Mouse (Mus musculus) neutrophil, adult 5-6 weeks (primary cell): ENCODE results near the gene 9530002B09Rik. TPM values are rescaled to one million over a fixed set of nuclear protein-coding genes. Genes with fewer than 3 reads are reported as not detected.

Experiments used
- ATAC-seq: fragments of 151-379, 151-347 bp; 2 replicates; pipeline ENCODE4 v1.8.0; 2017; ENCODE audit warnings: mild to moderate bottlenecking, moderate TSS enrichment; ENCODE audit not compliant: insufficient number of reproducible peaks, poor library complexity, low FRiP score, severe bottlenecking; ENCODE audit errors: extremely low read depth
- total RNA-seq: library from RNA; stranded (forward); fragments of 200-1000 nt; gene quantifications from 2 replicates; pipeline ENCODE4 v1.2.3, GENCODE M21; 2017

The 9530002B09Rik gene
- total RNA-seq = not detected in 2 replicates

GRCm38 (mm10) chr4:122688975-122689374 is at the start of gene 9530002B09Rik:
Gene 9530002B09Rik (plus strand): TSS chr4:122689275.
- ATAC-seq = no peak

Other genes with a start within 250 kb of the 9530002B09Rik start
- gene Ppt1, start 147.0 kb downstream of the 9530002B09Rik start, total RNA-seq = 219 and 220 TPM in 2 replicates
- gene Cap1, start 196.8 kb downstream of the 9530002B09Rik start, total RNA-seq = 707 and 737 TPM in 2 replicates